Mouse (Mus musculus): ENCODE results near the gene Dse.
"Not testable (repeated sequence)": the region's sequence is repeated elsewhere in the genome, so short reads cannot be mapped to it uniquely, and the experiment has no call there.

Dse gene

GRCm38 (mm10) chr10:34207503-34207850 is at the start of gene Dse:
Gene Dse (minus strand): TSS chr10:34207715.
- in situ Hi-C loops (cut with MboI), result no loop called here

DNA sequence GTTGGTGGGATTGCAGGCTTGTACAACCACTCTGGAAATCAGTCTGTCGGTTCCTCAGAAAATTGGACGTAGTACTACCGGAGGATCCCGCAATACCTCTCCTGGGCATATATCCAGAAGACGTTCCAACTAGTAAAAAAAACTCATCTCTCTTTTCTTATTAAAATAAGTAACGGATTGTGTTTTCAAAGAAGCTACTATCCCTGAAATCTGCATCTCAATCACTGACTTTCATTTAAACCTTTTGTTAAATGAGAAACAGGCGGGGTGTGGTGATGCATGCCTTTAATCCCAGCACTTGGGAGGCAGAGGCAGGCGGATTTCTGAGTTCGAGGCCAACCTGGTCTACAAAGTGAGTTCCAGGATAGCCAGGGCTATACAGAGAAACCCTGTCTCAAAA is 45.3 kb upstream of the Dse start:
- in situ Hi-C loops (cut with MboI), result not testable (repeated sequence)

- in situ Hi-C loops (cut with MboI), result no loop called here
Measured at GRCm38 (mm10) chr10:34249594-34249993, 42.1 kb upstream of the Dse start.

DNA sequence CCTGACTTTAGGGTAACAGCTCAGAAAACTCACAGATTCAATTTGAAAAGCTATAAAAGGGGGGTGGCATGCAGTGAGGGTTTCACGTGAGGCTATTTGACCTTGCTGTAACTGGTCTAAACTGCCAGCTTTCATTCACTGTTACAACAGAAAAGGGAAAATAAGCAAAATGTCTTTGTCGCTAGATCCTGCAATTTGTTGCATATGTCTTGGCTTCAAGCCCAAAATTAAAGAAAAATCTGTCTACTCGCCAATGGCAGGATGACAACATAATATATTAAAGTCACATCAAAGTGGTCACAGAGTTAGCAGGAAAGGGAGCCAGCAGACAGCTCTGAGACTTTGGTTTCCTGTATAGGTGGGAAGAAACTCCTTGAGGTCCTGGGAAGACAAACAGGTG is 40.2 kb upstream of the Dse start:
- in situ Hi-C loops (cut with MboI), result no loop called here

DNA sequence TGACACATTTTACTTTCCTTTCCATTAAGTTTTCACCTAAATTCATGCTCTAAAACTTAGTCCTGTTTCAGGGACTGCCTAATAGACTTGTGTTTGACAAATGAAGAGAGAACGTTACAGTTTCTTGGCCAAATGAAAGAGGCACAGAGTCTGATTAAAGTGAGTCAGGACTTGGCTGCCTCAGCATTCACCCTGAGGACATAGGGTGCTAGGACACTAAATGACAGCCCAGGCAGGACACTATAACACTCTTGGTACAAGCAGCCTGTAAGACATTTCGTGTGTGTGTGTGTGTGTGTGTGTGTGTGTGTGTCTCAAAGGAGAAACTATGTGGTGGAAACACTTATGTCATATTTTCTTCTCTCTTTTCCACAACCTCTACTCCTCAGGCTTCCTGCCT is 38.6 kb upstream of the Dse start:
- in situ Hi-C loops (cut with MboI), result no loop called here

GRCm38 (mm10) chr10:34244745-34245144 is 37.2 kb upstream of the Dse start:
- in situ Hi-C loops (cut with MboI), result no loop called here

DNA sequence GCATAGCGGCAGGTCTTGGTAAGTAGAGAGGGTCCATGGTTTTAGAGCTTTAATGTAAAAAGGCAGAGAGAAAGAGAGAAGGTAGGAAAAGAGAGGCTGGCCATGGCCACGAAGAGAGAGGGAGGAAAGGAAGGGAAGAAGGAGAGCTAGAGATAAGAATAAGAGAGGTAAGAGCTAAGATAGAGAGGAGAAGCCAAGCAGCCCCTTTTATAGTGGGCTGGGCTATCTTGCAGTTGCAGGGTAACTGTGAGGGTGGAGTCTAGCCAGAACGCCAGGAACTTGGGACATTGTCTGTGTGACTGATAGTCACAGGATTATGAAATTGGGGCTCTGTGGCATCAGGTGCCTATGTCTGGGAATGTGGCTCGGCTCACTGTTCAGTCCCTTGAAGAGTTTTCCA is 31.0 kb upstream of the Dse start:
- in situ Hi-C loops (cut with MboI), result no loop called here

GRCm38 (mm10) chr10:34236569-34236968 is 29.1 kb upstream of the Dse start:
- in situ Hi-C loops (cut with MboI), result no loop called here

- in situ Hi-C loops (cut with MboI), result no loop called here
Measured at GRCm38 (mm10) chr10:34235384-34235783, 27.9 kb upstream of the Dse start.

- in situ Hi-C loops (cut with MboI), result no loop called here
Measured at GRCm38 (mm10) chr10:34233931-34234745, 26.6 kb upstream of the Dse start.

GRCm38 (mm10) chr10:34233418-34233817 is 25.9 kb upstream of the Dse start:
- in situ Hi-C loops (cut with MboI), result no loop called here

- in situ Hi-C loops (cut with MboI), result no loop called here
Measured at GRCm38 (mm10) chr10:34230121-34230675, 22.7 kb upstream of the Dse start.

GRCm38 (mm10) chr10:34229491-34229890 is 22.0 kb upstream of the Dse start:
- in situ Hi-C loops (cut with MboI), result no loop called here

DNA sequence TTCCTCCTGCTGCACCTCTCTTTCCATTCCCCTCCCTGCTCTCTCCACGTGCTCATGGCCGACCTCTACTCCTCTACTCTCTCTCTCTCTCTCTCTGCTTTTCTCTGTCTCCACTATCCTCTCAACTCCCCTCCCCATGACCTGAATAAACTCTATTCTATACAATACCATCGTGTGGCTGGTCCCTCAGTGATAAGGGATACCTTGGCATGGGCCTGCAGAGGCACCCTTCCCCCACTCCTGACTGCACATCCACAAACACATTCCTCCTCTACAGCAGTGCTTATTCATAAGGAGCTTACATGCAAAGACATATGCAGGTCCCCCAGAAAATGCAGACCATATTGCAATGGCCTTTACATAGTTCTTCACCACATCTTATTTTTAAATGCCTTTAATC is 16.1 kb upstream of the Dse start:
- in situ Hi-C loops (cut with MboI), result no loop called here

DNA sequence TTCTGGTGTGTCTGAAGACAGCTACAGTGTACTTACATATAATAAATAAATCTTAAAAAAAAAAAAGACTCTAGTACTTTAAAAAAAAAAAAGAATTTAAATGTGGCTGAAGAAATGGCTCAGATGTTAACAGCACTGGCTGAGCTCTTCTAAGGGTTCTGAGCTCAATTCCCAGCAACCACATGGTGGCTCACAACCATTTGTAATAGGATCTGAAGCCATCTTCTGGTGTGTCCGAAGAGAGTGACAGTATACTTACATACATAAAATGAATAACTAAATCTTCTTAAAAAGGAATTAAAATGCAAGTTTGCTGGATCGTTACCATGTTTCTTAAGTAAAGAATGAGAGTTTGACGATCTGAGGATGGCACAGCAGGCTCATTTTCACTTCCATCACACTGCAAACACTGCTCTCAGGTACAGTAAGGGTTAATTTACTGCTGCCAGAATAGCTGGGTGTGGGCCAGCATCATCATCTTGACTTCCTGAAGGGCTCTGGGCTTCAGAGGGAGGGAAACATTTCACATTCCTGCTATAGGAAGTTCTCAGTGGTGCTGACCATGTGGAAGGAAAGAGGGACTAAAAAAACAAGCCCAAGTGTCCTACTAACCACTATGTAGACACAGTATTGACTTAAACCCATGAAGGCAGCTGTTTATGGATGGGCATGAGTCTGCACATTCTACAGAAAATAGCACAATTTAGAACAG is 14.6 kb upstream of the Dse start:
- in situ Hi-C loops (cut with MboI), result no loop called here

DNA sequence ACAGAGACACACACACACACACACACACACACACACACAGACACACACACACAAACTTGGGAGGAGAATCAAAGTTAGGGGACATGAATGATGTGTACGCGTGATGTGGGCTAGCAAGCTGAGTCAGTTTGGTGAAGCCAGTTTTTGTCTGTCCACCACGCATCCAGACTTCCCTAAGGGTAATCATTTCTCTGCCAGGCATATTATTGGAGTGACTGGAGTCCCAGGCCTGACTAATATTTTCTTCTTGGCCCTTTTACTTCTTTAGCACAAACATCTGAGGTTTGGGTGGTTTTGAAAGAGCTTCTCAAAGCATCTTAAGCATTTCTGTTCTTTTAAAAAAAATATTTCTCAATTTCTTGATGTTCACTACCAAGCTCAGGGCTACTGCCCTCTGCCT is 10.7 kb upstream of the Dse start:
- in situ Hi-C loops (cut with MboI), result no loop called here

- in situ Hi-C loops (cut with MboI), result no loop called here
Measured at GRCm38 (mm10) chr10:34215667-34216066, 8.2 kb upstream of the Dse start.

- in situ Hi-C loops (cut with MboI), result no loop called here
Measured at GRCm38 (mm10) chr10:34209951-34210350, 2.4 kb upstream of the Dse start.

DNA sequence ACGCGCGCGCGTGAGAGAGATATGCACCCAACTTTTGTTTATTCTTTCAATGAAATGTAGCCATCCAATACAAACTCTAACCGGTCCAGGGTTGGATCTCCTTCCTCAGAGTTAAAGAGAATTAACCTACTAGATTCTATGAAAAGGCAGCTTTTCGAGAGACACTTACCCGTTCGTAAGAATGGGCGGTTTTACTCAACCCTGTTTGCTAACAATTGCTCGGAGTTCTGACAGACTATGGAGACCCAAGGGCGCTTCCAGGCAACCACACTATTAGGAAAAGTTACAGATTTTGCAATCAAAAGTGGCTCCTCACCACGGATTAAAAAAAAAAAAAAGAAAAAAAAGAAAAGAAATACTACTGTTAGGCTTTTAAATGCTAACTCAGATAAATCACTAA is 516 bp upstream of the Dse start:
- in situ Hi-C loops (cut with MboI), result no loop called here

DNA sequence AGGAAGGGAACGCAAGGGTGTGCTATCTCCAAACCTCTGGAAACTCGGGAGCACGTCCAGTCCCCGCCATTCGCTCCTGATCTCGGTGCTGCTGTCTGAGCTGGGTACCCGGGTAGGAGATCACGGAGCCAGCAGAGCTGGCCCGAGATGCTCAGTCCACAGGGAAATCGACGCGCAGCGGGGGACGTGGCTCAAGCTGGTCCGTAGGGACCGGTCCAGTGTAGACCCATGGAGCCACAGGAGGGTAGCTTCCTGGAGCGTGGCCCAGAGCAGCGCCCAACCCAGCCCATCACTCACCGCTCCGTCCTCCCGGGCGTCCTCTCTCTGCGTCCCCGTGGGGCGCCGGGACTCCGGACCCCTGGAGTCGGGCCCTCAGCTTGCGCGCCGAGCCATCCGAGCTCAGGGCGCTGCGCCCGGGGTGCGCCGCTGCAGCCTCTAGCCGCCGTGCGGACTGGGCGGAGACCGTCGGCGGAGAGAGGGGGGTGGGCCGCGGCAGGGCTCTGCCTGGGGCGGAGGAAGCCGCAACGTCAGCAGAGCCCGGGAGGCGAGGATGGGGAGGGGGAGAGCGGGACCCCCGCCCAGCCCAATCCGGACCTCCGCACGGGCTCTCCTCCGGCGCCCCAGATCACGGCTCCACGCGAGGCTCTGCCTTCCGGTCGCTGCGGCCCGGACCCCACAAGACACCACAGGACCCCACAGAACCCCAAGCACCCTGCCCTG is 572 bp downstream of the Dse start:
- in situ Hi-C loops (cut with MboI), result no loop called here

DNA sequence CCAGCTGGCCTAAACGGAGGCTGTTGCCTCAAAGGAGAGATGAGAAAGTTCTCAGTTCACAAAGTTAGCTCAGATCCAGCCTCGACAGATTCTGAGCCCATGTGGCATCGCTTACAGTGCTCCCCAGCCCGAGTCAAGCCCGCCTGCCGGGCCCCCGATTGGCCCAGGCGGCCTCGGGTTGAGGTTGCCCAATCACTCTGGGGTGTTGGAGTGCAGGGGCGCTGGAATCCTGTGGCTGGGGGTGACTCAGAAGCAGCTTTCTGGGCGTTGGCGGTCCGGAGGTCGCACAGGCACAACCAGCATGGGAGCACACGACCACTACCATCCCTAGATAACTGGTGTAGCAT is 1.1 kb downstream of the Dse start:
- in situ Hi-C loops (cut with MboI), result no loop called here

DNA sequence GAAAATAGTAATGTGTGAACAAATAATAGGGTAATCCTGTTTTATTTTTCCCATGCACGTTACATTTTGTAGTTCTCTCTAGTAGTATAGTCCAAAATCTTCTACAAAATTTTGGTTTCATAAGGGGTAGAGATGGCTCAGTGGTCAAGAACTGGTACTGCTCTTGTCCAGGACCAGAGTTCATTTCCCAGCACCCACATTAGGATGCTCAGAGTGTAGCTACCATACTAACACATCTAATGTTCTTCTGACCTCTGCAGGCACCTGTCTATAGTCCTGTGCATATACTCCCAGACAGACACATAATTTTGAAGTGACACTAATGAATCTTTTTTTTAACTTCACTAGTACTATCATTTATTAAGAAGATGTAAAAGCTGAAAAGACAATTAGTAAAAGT is 1.7 kb downstream of the Dse start:
- in situ Hi-C loops (cut with MboI), result no loop called here

- in situ Hi-C loops (cut with MboI), result no loop called here
Measured at GRCm38 (mm10) chr10:34200689-34201088, 6.8 kb downstream of the Dse start.

Measured in mature B cell (primary cell).